Mouse (Mus musculus) olfactory bulb, adult 2 months (tissue): ENCODE data around the gene Sgsm2. TPM values are rescaled to one million over a fixed set of nuclear protein-coding genes. Genes with fewer than 3 reads are reported as not detected.

Experiments used
- H3K27ac ChIP-seq: fragments of 200-500 bp; 2 replicates; pipeline ENCODE4 v1.5.1; 2012; ENCODE audit warnings: low read depth, low read length; ENCODE audit not compliant: insufficient read depth
- H3K4me1 ChIP-seq: fragments of 200-500 bp; 2 replicates; pipeline ENCODE4 v1.6.1; 2012; ENCODE audit warnings: low read length; ENCODE audit not compliant: control insufficient read depth, insufficient read depth
- H3K4me3 ChIP-seq: fragments of 200-500 bp; 2 replicates; pipeline ENCODE4 v1.5.1; 2012; ENCODE audit warnings: mild to moderate bottlenecking, low read depth, low read length, moderate library complexity; ENCODE audit not compliant: insufficient read depth
- CTCF ChIP-seq: fragments of 200-500 bp; IDR thresholded peaks from 2 replicates; pipeline ENCODE4 v1.5.1; 2012; ENCODE audit warnings: low read depth, mild to moderate bottlenecking, low read length, moderate library complexity; ENCODE audit not compliant: insufficient read depth
- POLR2A ChIP-seq: fragments of 200-500 bp; IDR thresholded peaks from 2 replicates; pipeline ENCODE4 v1.6.1; 2012; ENCODE audit warnings: mild to moderate bottlenecking, low read depth, low read length, moderate library complexity; ENCODE audit not compliant: insufficient read depth
- WGBS: fragments of 180-500 bp; shearing (Covaris S2); methylation state at CpG from one replicate; pipeline ENCODE4 v1.1.7; 2018; 5-methylcytosine and 5-hydroxymethylcytosine counted together
- polyA plus RNA-seq: library from polyadenylated mRNA; stranded (reverse); fragments of >200 nt; gene quantifications from 2 replicates; pipeline ENCODE4 v1.2.4, GENCODE M21; 2012; ENCODE audit warnings: low replicate concordance; ENCODE audit not compliant: missing spikeins, insufficient read depth, insufficient read length

Sgsm2 gene
- polyA plus RNA-seq, 1 experiment: not detected

DNA sequence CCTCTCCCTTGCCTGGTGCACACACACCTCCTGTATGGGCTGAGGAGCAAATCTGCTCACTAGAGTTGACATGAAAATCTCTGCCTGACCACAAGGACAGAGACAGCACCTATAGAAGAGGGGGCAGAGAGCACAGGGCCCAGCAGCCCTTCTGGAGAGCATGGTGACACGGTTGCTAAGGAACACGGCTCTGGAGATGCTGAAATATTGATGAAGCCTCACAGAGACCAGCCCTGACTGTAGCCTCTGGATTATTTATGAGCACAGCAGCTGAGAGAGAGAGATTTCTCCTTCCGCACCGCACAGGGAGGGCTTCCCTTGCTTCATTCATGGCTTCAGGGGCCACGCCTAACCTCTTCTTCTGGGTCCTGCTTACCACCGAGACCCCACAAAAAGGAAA is 27.3 kb downstream of the Sgsm2 start:
- no peak overlapping the region for H3K4me3 ChIP-seq
- H3K27ac ChIP-seq: no peak overlapping the region
- TF ChIP-seq CTCF: no peak
- no peak for TF ChIP-seq POLR2A
- WGBS: 88% methylated on average over 6 of the region's 6 CpGs
- H3K4me1 ChIP-seq: peaks cover 16% of the 10 kb centered on the region

DNA sequence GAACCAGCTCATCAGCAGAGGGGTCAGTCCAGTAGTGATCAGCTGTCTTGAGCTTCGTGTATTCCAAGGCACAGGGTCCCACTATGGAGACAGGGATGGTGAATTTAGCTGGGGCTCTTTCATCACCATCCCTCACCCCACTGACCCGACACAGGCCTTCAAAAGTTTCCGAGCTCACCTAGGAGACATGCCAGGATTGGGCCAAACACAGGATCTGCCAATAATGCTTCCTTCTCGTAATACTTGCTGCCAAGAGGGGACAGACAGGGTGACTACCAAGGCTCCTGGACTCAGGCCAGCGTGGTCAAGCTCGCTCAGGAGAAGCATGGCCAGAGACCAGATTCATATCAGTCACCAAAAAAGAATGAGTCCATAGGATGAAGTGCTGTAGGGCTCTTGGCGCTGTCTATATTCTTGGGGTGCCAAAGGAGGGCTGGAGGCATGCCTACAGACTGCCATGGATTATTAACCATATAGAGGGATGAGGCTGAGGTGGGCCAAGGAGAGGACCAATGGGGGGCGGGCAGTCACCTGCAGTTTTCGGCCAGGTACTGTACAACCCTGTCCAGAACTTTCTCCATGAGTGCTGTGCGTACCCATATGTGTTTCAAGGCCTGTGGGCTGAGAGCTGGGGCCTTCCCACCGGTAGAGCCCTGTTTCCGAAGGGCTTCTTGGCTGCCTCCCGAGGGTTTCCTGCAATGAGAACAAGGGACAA is 28.7 kb downstream of the Sgsm2 start:
- no peak overlapping the region for H3K4me3 ChIP-seq
- 85% methylated on average over 13 of the region's 13 CpGs for WGBS
- no peak overlapping the region for H3K27ac ChIP-seq
- peaks cover 15% of the 10 kb centered on the region for H3K4me1 ChIP-seq
- TF ChIP-seq POLR2A: no peak
- no peak for TF ChIP-seq CTCF

DNA sequence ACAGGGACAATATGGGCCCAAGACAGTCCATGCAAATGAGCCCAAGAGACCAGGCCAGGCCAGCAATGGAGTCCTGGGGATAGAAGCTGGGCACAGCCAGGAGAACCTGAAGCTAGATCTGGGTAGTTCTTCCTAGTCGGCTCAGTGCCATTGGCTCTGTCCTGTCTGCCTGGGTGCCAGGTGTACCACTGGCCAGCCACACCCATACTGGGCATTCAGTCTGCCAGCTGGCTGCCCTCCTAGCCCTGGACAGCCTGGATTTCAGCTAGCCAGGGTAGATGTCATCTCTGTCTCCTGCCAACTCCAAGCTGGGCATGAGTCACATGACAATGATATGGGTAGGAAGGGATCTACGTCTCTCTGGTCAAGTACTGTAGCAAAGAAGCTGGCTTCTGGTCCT is 29.7 kb downstream of the Sgsm2 start:
- Histone ChIP-seq H3K4me3 (no peak overlapping the region), H3K27ac (no peak overlapping the region), H3K4me1 (peaks cover 15% of the 10 kb centered on the region)
- TF ChIP-seq POLR2A (no peak), CTCF (no peak)
- 77% methylated on average over 2 of the region's 2 CpGs for WGBS

DNA sequence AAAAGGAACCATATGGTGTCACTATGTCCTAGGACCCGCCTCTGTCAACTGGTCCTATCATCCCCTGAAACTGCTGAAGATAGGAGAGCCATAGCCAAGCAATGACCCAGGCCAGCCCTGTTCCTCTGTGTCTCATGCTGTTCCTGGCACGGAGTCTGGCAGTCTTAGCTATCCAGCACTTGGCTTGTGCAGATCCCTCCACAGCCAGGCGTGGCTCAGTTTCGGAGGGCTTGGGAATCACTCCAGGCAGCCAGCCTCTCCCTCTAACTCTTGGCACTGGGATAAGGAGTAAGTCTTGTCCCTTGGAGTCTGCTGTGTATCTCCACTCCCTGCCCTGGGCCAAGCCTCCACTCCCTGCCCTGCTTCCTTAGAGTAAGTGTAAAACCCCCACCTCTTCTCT is 30.2 kb downstream of the Sgsm2 start:
- Histone ChIP-seq H3K4me3 (no peak overlapping the region), H3K4me1 (peaks cover 15% of the 10 kb centered on the region), H3K27ac (no peak overlapping the region)
- WGBS: 57% methylated on average over 4 of the region's 4 CpGs
- TF ChIP-seq POLR2A: no peak
- TF ChIP-seq CTCF: no peak

DNA sequence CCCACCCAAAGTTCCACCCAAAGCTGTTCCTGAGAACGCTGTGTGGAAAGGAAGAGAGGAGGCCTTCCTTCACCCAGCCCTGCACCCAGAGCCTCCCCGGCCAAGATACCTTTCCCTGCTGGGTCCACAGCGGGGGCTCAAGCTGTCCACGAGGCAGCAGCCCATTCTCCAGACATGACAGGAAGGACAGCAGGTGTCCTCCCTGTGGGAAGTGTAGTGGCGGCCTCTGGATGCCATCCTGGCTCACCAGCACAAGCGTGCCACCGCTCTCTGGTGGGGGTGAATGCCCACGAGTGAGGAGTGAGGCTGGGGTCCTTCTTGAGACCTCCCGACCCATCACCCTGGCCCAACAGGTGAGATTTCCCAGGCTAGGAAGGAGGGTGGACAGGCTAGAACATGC is 31.6 kb downstream of the Sgsm2 start:
- 0 out of 2 replicates have a peak, but pooled peaks cover 5% of the 10 kb centered on the region for H3K4me1 ChIP-seq
- no peak overlapping the region for H3K4me3 ChIP-seq
- WGBS: 86% methylated on average over 9 of the region's 9 CpGs
- TF ChIP-seq POLR2A: no peak
- TF ChIP-seq CTCF: no peak
- no peak overlapping the region for H3K27ac ChIP-seq

DNA sequence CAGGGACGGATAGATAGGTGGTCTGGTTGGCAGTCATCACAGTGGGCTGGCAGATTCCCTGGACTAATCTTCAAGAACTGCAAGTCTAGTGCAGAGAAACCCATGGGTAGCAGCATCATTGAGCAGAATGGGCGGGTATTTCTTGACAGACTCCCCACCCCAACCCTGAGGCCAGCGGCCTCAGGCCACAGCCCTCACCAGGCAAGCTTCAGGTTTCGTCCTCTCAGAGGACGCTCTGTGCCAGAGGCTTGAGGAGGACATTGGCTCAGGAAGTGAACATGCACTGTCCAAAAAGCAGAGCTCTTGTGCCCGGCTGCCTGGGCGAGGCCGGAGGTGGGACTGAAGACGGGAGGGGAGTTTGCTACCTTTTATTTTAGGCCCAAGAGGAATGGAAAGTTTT is 32.4 kb downstream of the Sgsm2 start:
- Histone ChIP-seq H3K4me1 (0 out of 2 replicates have a peak, but pooled peaks cover 5% of the 10 kb centered on the region), H3K4me3 (no peak overlapping the region), H3K27ac (no peak overlapping the region)
- 89% methylated on average over 9 of the region's 9 CpGs for WGBS
- TF ChIP-seq POLR2A (no peak), CTCF (no peak)

DNA sequence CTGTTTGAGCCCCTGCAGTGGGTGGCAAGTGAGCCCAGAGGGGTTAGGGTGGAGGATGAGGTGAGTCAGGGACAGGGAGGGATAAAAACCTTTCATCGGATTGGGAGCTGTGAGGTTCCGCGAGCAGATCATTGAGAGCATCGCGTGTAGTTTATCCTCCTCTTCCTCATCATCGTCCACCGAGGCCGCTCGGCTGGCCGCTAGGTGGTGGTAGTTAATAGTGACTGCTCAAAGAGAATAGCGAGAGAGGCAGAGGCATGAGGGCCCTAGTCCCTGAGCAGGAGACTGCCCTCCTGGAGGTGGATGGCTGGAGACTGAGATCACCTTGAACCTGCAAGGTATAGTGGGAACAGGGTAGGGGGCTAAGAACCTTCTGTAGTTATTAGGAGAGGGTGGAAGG is 33.4 kb downstream of the Sgsm2 start:
- no peak overlapping the region for H3K4me3 ChIP-seq
- TF ChIP-seq CTCF: no peak
- no peak for TF ChIP-seq POLR2A
- H3K27ac ChIP-seq: no peak overlapping the region
- 0 out of 2 replicates have a peak, but pooled peaks cover 5% of the 10 kb centered on the region for H3K4me1 ChIP-seq
- 46% methylated on average over 11 of the region's 11 CpGs for WGBS

DNA sequence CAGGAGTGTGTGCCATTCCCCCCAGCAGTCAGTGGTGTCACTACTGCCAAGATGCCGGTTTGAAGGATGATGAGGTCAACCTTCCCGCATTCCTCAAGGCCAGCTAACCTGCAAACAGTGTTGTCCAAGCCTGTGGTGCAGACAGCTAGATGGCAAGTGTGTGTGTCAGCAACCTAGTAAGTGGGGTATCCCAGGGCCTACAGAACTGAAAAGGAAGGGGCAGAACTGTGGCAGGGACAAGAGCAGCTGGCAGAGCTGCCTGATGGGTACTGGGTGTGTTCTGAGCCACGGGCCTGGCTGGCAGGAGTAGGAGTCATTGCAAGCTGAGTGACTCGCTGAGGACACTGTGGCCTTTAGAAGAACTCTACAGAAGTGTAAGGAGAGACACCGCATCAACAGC is 34.7 kb downstream of the Sgsm2 start:
- Histone ChIP-seq H3K27ac (no peak overlapping the region), H3K4me3 (no peak overlapping the region), H3K4me1 (0 out of 2 replicates have a peak, but pooled peaks cover 4% of the 10 kb centered on the region)
- WGBS: 83% methylated on average over 5 of the region's 5 CpGs
- TF ChIP-seq POLR2A: no peak
- TF ChIP-seq CTCF: no peak

DNA sequence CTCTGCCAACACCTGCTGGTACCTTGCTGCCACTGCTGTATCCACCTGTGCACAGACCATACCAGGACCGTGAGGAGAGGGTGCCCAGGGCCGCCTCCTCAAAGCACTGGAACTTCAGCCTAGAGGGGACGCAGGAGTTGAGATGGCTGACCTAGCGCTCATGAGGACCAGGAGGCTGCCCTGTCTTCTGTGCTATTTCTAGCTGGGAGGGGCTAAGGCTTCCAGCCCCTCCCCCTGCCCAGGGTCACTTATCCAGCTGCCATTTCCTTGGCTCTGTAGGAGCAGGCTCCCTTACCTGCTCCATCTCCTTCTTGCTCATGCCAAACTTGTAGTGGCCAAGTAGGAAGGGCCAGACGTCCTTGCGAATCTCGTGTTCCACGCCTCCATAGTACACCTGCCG is 39.1 kb downstream of the Sgsm2 start:
- H3K27ac ChIP-seq: no peak overlapping the region
- TF ChIP-seq POLR2A: no peak
- TF ChIP-seq CTCF: no peak
- H3K4me3 ChIP-seq: no peak overlapping the region
- H3K4me1 ChIP-seq: no peaks in the 10 kb centered on the region
- 93% methylated on average over 9 of the region's 9 CpGs for WGBS
